Mouse (Mus musculus): ENCODE measurements around the gene Ceacam19.

The Ceacam19 gene

GRCm38 (mm10) chr7:19880754-19881153 is 7.0 kb downstream of the Ceacam19 start:
- DNase-seq (ENCODE audit: low spot score) = no peak

- peak; percentile 10 for DNase-seq (ENCODE audit: low spot score)
Measured at GRCm38 (mm10) chr7:19876781-19877425, 10.9 kb downstream of the Ceacam19 start.

GRCm38 (mm10) chr7:19875948-19876682 is 11.7 kb downstream of the Ceacam19 start:
- DNase-seq (ENCODE audit: low spot score) = peak; percentile 61

- DNase-seq (ENCODE audit: low spot score) = peak; percentile 43
Measured at GRCm38 (mm10) chr7:19871943-19872601, 15.7 kb downstream of the Ceacam19 start.

- DNase-seq (ENCODE audit: low spot score) = peak; percentile 58
Measured at GRCm38 (mm10) chr7:19871137-19871621, 16.6 kb downstream of the Ceacam19 start.

GRCm38 (mm10) chr7:19867751-19868399 is 19.9 kb downstream of the Ceacam19 start:
- no peak for DNase-seq (ENCODE audit: low spot score)

GRCm38 (mm10) chr7:19866490-19866889 is 21.3 kb downstream of the Ceacam19 start:
- no peak for DNase-seq (ENCODE audit: low spot score)

- DNase-seq (ENCODE audit: low spot score) = no peak
Measured at GRCm38 (mm10) chr7:19865246-19866036, 22.3 kb downstream of the Ceacam19 start.

- DNase-seq (ENCODE audit: low spot score) = peak; percentile 53
Measured at GRCm38 (mm10) chr7:19864241-19864640, 23.5 kb downstream of the Ceacam19 start.

- DNase-seq (ENCODE audit: low spot score) = no peak
Measured at GRCm38 (mm10) chr7:19861199-19861598, 26.6 kb downstream of the Ceacam19 start, which contains the start of gene Ceacam16. TSS of gene Ceacam16 (minus strand) at chr7:19861299.

GRCm38 (mm10) chr7:19859740-19860139 is 28.0 kb downstream of the Ceacam19 start:
- no peak for DNase-seq (ENCODE audit: low spot score)

- no peak for DNase-seq (ENCODE audit: low spot score)
Measured at GRCm38 (mm10) chr7:19856283-19856682, 31.5 kb downstream of the Ceacam19 start.

GRCm38 (mm10) chr7:19855663-19856062 is 32.1 kb downstream of the Ceacam19 start:
- DNase-seq (ENCODE audit: low spot score) = no peak

- no peak for DNase-seq (ENCODE audit: low spot score)
Measured at GRCm38 (mm10) chr7:19853526-19853925, 34.2 kb downstream of the Ceacam19 start.

GRCm38 (mm10) chr7:19851858-19852570 is 35.8 kb downstream of the Ceacam19 start, which contains the start of gene Gm19345:
TSS of gene Gm19345 (plus strand) at chr7:19852003.
- no peak for DNase-seq (ENCODE audit: low spot score)

GRCm38 (mm10) chr7:19844521-19845171 is 43.1 kb downstream of the Ceacam19 start:
- no peak for DNase-seq (ENCODE audit: low spot score)

GRCm38 (mm10) chr7:19843561-19843960 is 44.2 kb downstream of the Ceacam19 start:
- DNase-seq (ENCODE audit: low spot score) = peak; percentile 74

- DNase-seq (ENCODE audit: low spot score) = no peak
Measured at GRCm38 (mm10) chr7:19842885-19843504, 44.8 kb downstream of the Ceacam19 start.

GRCm38 (mm10) chr7:19841686-19842413 is 45.9 kb downstream of the Ceacam19 start:
- no peak for DNase-seq (ENCODE audit: low spot score)
